Mouse (Mus musculus) liver, adult 2 months (tissue): ENCODE results near the gene Ppp1r36.

ENCODE experiments used
- CTCF ChIP-seq: fragments of 200-500 bp; IDR thresholded peaks from 2 replicates; pipeline ENCODE4 v1.5.1; 2011; ENCODE audit warnings: low read depth, low read length, control low read depth
- POLR2A ChIP-seq: fragments of 200-500 bp; IDR thresholded peaks from 2 replicates; pipeline ENCODE4 v1.6.1; 2011; ENCODE audit warnings: low read length, control low read depth; ENCODE audit not compliant: insufficient read depth; ENCODE audit errors: extremely low read depth

- TF ChIP-seq CTCF (no peak), POLR2A (no peak)
Measured at GRCm38 (mm10) chr12:76466651-76467050, 49.3 kb downstream of the Ppp1r36 start.
